Mouse (Mus musculus): ENCODE data around the gene Abo. TPM values are rescaled to one million over a fixed set of nuclear protein-coding genes. Genes with fewer than 3 reads are reported as not detected.

The Abo gene
- not detected in 2 replicates for total RNA-seq (2012; rRNA removed)
- polyA plus RNA-seq (2012; ENCODE audit: insufficient read depth in 1 of 2, insufficient read length in 2 of 2, low read depth in 1 of 2, low replicate concordance in 2 of 2, missing spikeins in 1 of 2): not detected

GRCm38 (mm10) chr2:26864879-26865278 is at the start of gene Abo:
Abo (minus strand) TSS chr2:26864979.
- Histone ChIP-seq H3K4me1 (ENCODE audit: control insufficient read depth in 1 of 2, insufficient read depth in 2 of 2, low read length in 2 of 2) (no peaks in the 10 kb centered on the region), H3K9me3 (replicated peaks; ENCODE audit: insufficient read depth, low read length) (no peaks in the 10 kb centered on the region), H3K9ac (ENCODE audit: control insufficient read depth, low read depth, low read length, poor library complexity, severe bottlenecking) (no peak within 1 kb of the TSS), H3K79me2 (ENCODE audit: control insufficient read depth, insufficient read depth, low read length, poor library complexity) (no peaks in the 10 kb centered on the region), H3K27me3 (ENCODE audit: control insufficient read depth in 1 of 2, insufficient read depth in 2 of 2, low read length in 2 of 2) (peaks cover 13 to 15% of the 10 kb centered on the region in 2 experiments), H3K27ac (ENCODE audit: control insufficient read depth, low read depth, low read length) (no peak within 1 kb of the TSS), H3K36me3 (ENCODE audit: control insufficient read depth in 1 of 2, insufficient read depth in 2 of 2, low read length in 2 of 2) (no peaks in the 10 kb centered on the region), H3K4me3 (ENCODE audit: control insufficient read depth in 1 of 2, insufficient read depth in 1 of 2, low read depth in 2 of 2, low read length in 2 of 2) (no peak within 1 kb of the TSS)
- no peak for DNase-seq (ENCODE audit: low read depth, low spot score)
- TF ChIP-seq MAFK (IDR thresholded peaks at IDR 0.05; ENCODE audit: borderline replicate concordance, low read depth, low read length) (no peak), USF1 (IDR thresholded peaks at IDR 0.05; ENCODE audit: low read depth, low read length) (no peak), TAL1 (IDR thresholded peaks at IDR 0.05; ENCODE audit: low read length) (no peak), RAD21 (IDR thresholded peaks at IDR 0.05; ENCODE audit: low read depth, low read length) (no peak), SMC3 (IDR thresholded peaks at IDR 0.05; ENCODE audit: low read depth, low read length) (no peak)

GRCm38 (mm10) chr2:26914148-26914941 is 49.6 kb upstream of the Abo start:
- H3K9ac ChIP-seq (ENCODE audit: control insufficient read depth, low read depth, low read length, poor library complexity, severe bottlenecking): peak overlapping the region; percentile 87
- peak; percentile 58 for DNase-seq (ENCODE audit: low read depth, low spot score)
- no peaks in the 10 kb centered on the region for H3K9me3 ChIP-seq (replicated peaks; ENCODE audit: insufficient read depth, low read length)
- H3K4me3 ChIP-seq (ENCODE audit: control insufficient read depth in 1 of 2, insufficient read depth in 1 of 2, low read depth in 2 of 2, low read length in 2 of 2): no peak overlapping the region
- H3K36me3 ChIP-seq (ENCODE audit: control insufficient read depth in 1 of 2, insufficient read depth in 2 of 2, low read length in 2 of 2): peaks cover 5 to 18% of the 10 kb centered on the region in 2 experiments; a peak in 3 of 4 replicates
- H3K4me1 ChIP-seq (ENCODE audit: control insufficient read depth in 1 of 2, insufficient read depth in 2 of 2, low read length in 2 of 2): peaks cover 0 to 18% of the 10 kb centered on the region in 2 experiments; a peak in 2 of 4 replicates
- H3K27me3 ChIP-seq (ENCODE audit: control insufficient read depth in 1 of 2, insufficient read depth in 2 of 2, low read length in 2 of 2): no peaks in the 10 kb centered on the region
- peaks cover 75% of the 10 kb centered on the region for H3K79me2 ChIP-seq (ENCODE audit: control insufficient read depth, insufficient read depth, low read length, poor library complexity)
- H3K27ac ChIP-seq (ENCODE audit: control insufficient read depth, low read depth, low read length): peak overlapping the region; percentile 54
- peak; percentile 58; the same call in 1 of the 2 replicates for TF ChIP-seq ZMIZ1 (IDR thresholded peaks at IDR 0.05; ENCODE audit: low read depth, low read length)
- TF ChIP-seq TCF12 (IDR thresholded peaks at IDR 0.05; ENCODE audit: low read depth, low read length): no peak
- no peak for TF ChIP-seq KAT2A (conservative IDR thresholded peaks at IDR 0.05; ENCODE audit: low read depth, low read length)
- TF ChIP-seq GATA1 (IDR thresholded peaks at IDR 0.05; ENCODE audit: low read depth, low read length): no peak
- TF ChIP-seq HCFC1 (IDR thresholded peaks at IDR 0.05; ENCODE audit: low read depth, low read length): no peak; the same call in 1 of the 2 replicates
- TF ChIP-seq CHD2 (IDR thresholded peaks at IDR 0.05; ENCODE audit: low read length): peak; percentile 44
- TF ChIP-seq CTCF (IDR thresholded peaks at IDR 0.05 in 2 of 3, conservative IDR thresholded peaks at IDR 0.05 in 1 of 3; ENCODE audit: control insufficient read depth in 1 of 3, insufficient read depth in 1 of 3, low read depth in 2 of 3, low read length in 3 of 3, poor library complexity in 1 of 3, severe bottlenecking in 1 of 3): 0 out of 6 replicates have a peak, but pooled peaks of 1 of the 3 experiments have one; percentile 11
- no peak for TF ChIP-seq JUND (IDR thresholded peaks at IDR 0.05; ENCODE audit: low read depth, low read length)
- no peak for TF ChIP-seq UBTF (IDR thresholded peaks at IDR 0.05; ENCODE audit: borderline replicate concordance, insufficient read depth, low read depth, low read length)
- no peak for TF ChIP-seq MYB (IDR thresholded peaks at IDR 0.05; ENCODE audit: low read depth, low read length)
- no peak for TF ChIP-seq NELFE (IDR thresholded peaks at IDR 0.05; ENCODE audit: low read depth, low read length)
- 0 out of 2 replicates have a peak, but pooled peaks have one; percentile 3 for TF ChIP-seq SIN3A (IDR thresholded peaks at IDR 0.05; ENCODE audit: low read length)
- TF ChIP-seq MAZ (IDR thresholded peaks at IDR 0.05; ENCODE audit: low read depth, low read length): no peak
- no peak for TF ChIP-seq MEF2A (IDR thresholded peaks at IDR 0.05; ENCODE audit: extremely low read depth, insufficient replicate concordance, low read depth, low read length, poor library complexity, severe bottlenecking)
- TF ChIP-seq SMC3 (IDR thresholded peaks at IDR 0.05; ENCODE audit: low read depth, low read length): 0 out of 2 replicates have a peak, but pooled peaks have one; percentile 15
- no peak for TF ChIP-seq EP300 (IDR thresholded peaks at IDR 0.05; ENCODE audit: low read depth in 1 of 2, low read length in 2 of 2)
- no peak for TF ChIP-seq ZNF384 (IDR thresholded peaks at IDR 0.05; ENCODE audit: low read depth, low read length)
- peak in 1 of 2 experiments; percentile 12; a peak in 1 of 4 replicates for TF ChIP-seq POLR2A (IDR thresholded peaks at IDR 0.05; ENCODE audit: control insufficient read depth in 1 of 2, insufficient read depth in 1 of 2, low read depth in 1 of 2, low read length in 2 of 2, poor library complexity in 1 of 2)
- peak; percentile 79 for TF ChIP-seq POLR2AphosphoS2 (IDR thresholded peaks at IDR 0.05; ENCODE audit: low read length)
- no peak for TF ChIP-seq USF1 (IDR thresholded peaks at IDR 0.05; ENCODE audit: low read depth, low read length)
- no peak; the same call in 1 of the 2 replicates for TF ChIP-seq MXI1 (IDR thresholded peaks at IDR 0.05; ENCODE audit: low read depth, low read length)
- no peak for TF ChIP-seq TBP (IDR thresholded peaks at IDR 0.05; ENCODE audit: low read depth, low read length)
- TF ChIP-seq E2F4 (IDR thresholded peaks at IDR 0.05; ENCODE audit: borderline replicate concordance, low read depth, low read length): no peak
- TF ChIP-seq TAL1 (IDR thresholded peaks at IDR 0.05; ENCODE audit: low read length): no peak
- no peak for TF ChIP-seq POLR2AphosphoS5 (IDR thresholded peaks at IDR 0.05; ENCODE audit: borderline replicate concordance, low read depth, low read length)
- TF ChIP-seq ZC3H11A (IDR thresholded peaks at IDR 0.05; ENCODE audit: low read depth, low read length): no peak
- no peak for TF ChIP-seq RCOR1 (IDR thresholded peaks at IDR 0.05; ENCODE audit: low read depth, low read length)
